Mouse (Mus musculus) ES-E14 (cell line): ENCODE results near the gene Robo1.

Experiments used
- CHD2 ChIP-seq: IDR thresholded peaks from 2 replicates; pipeline ENCODE4 v1.6.1; 2014; ENCODE audit warnings: mild to moderate bottlenecking, low read depth, low read length, inconsistent platforms
- MAFK ChIP-seq: IDR thresholded peaks from 2 replicates; pipeline ENCODE4 v1.6.1; 2014; ENCODE audit warnings: mild to moderate bottlenecking, low read depth, low read length, inconsistent platforms; ENCODE audit not compliant: insufficient read depth

- TF ChIP-seq MAFK (no peak), CHD2 (no peak)
Observed at GRCm38 (mm10) chr16:72737154-72737553, 429.0 kb downstream of the Robo1 start.
